Mouse (Mus musculus): ENCODE measurements around the gene Gm12185.
"Not testable (repeated sequence)": the region's sequence is repeated elsewhere in the genome, so short reads cannot be mapped to it uniquely, and the experiment has no call there.

- not testable (repeated sequence) for TF ChIP-seq CTCF, POLR2A (IDR thresholded peaks at IDR 0.05; ENCODE audit: insufficient read depth, low read depth, low read length)
Observed at GRCm38 (mm10) chr11:49006317-49006716, 14.3 kb upstream of the Gm12185 start.

Data from olfactory bulb, adult 2 months (tissue).